Mouse (Mus musculus) natural killer cell, adult 2 months (primary cell): Measurements from ENCODE around the gene Amigo3.
A peak's percentile ranks its signal among the peaks of the same experiment; 100 is the strongest.

Experiments
- DNase-seq, 2 experiments: peaks; one replicate each; pipeline ENCODE4 v3.0.0; 2022; ENCODE audit warnings: low spot score in 2 of 2

Gene Amigo3

GRCm38 (mm10) chr9:108052411-108052810 lies 548 bp upstream of the Amigo3 start:
- no peak for DNase-seq

GRCm38 (mm10) chr9:108053665-108054225 lies 786 bp downstream of the Amigo3 start:
- DNase-seq: no peak

GRCm38 (mm10) chr9:108054331-108055040 lies 1.5 kb downstream of the Amigo3 start:
- DNase-seq: no peak

- DNase-seq: no peak
Measured at GRCm38 (mm10) chr9:108055061-108055460, 2.1 kb downstream of the Amigo3 start.

- DNase-seq: no peak
Measured at GRCm38 (mm10) chr9:108055661-108056237, 2.8 kb downstream of the Amigo3 start.

DNA sequence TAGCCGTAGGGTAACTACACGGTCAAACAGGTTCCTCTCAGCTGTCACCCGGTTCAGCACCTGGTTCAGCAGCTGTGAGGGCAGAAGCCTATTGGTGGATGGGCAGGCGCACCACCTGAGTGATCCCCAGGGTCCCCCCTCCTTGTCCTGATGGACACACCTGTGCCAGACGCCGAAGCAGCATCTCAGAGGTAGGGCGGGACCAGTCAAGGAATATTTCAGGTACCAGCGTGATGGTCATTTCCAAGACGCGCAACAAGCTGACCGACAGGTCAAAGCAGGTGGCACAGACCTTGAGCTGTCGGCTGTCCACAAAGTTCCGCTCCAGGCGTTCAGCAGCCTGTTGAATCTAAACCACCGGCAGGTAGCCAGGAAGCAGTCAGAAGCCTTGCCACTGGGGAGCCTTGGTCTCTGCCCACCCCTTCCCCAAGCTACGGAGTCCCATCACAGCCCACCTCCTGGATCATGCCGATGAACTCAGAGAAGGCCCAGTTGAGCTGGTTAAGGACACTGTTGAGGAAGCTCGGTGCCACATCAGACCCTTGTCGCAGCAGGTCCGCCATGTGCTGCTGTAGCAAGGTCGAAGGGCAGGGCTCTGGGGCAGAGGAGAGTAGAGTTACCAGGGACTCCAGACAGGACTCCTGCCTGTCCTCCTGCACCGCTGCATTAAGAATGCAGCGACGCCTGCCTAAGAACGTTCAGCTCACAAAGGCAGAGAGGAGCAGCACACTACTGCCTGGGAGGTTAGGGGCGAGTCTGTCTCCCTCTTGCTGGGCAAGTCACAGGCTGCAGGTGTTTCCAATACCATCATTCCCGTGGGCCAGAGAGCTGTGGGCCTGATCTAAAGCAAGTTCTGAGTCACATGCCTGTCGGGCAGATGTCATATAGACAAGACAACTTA lies 3.7 kb downstream of the Amigo3 start:
- DNase-seq: no peak

GRCm38 (mm10) chr9:108057262-108057562 lies 4.3 kb downstream of the Amigo3 start:
- no peak for DNase-seq

- DNase-seq: no peak
Measured at GRCm38 (mm10) chr9:108058291-108058690, 5.3 kb downstream of the Amigo3 start.

DNA sequence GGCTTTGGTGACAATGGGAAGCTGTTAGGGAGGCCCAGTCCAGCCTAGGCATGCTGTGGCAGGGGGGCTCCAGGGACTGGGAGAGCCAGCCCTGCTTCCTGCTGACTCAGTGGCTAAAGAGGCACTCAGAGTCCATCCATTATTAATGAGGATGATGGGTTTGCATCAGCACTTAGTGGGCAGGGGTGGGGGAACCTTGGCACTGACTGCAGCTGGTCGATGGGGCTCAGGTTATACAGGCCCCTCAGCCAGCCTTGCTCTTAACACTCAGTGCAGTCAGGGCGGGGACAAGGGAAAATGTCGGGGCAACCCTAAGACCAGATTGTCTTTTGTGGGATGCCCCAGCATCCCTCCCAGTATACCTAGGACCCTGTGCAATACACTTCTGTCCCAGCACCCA lies 9.2 kb downstream of the Amigo3 start:
- no peak for DNase-seq

GRCm38 (mm10) chr9:108063361-108063760 lies 10.4 kb downstream of the Amigo3 start:
- DNase-seq: no peak

DNA sequence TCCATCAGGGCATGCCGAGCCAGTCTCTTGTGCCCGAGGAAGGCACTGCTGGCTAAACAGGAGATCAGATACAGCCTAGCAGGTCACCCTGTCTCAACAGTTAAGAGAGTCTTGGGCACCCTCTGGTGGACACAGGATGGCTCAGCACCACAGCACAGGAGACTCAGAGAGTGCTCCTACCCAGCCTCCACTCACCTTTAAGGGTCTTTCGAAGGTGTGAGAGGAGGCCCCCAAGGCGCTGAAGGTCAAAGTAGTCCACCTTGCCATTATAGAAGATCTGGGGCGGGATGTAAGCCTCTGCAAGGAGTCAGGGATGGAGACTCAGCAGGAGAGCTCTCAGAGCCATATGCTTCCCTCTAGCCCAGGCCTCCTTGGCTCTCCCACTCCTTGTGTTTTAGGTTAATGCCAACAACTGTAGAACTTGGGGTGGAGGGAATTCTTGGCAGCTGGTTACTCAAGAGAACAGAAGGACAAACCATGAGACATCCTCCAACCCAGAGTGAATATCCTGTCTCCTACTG lies 12.6 kb downstream of the Amigo3 start:
- DNase-seq: peak in 1 of 2 experiments; percentile 48

- no peak for DNase-seq
Measured at GRCm38 (mm10) chr9:108067199-108067598, 14.2 kb downstream of the Amigo3 start.

- DNase-seq: peak; percentile 71 to 78
Measured at GRCm38 (mm10) chr9:108067900-108068299, 14.9 kb downstream of the Amigo3 start.

GRCm38 (mm10) chr9:108069007-108069406 lies 16.0 kb downstream of the Amigo3 start:
- DNase-seq: no peak

DNA sequence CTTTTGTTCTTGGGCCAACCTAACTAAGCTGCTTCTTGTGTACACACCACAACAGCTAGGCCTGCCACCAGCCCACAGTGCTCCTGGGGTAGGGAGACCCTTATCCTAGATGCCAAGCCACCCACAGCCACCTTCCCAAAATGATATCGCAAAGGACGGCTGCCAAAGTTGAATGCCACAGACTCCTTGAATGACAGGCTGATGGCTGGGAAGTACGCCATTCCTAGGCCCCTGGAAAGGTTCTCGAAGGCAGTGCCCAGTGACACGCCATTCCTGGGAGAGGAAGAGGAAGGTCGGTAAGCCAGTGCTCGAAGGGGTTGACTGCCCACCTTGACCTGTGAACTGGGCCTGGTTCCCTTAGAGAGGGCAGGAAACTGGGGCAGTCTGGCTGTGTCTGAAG lies 16.6 kb downstream of the Amigo3 start:
- no peak for DNase-seq

DNA sequence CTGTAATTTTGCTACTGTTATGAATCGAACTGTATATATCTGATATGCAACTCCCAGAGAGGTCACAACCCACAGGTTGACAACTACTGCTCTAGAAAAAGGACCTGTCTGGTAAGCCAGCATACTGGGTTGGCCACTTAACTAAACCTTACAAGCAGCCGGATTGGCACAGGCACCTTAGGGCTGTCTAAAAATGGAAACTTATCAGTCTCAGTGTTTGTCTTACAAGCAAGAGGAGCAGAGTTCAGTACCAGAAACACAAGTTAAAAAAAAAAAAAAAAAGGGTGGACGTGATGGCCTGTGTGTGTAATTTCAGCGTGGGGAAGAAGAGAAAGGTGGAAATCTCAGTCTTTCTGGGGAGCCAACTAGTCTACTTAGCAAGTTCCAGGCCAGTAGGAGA lies 18.8 kb downstream of the Amigo3 start:
- DNase-seq: no peak

GRCm38 (mm10) chr9:108072481-108072924 lies 19.5 kb downstream of the Amigo3 start:
- DNase-seq: no peak

GRCm38 (mm10) chr9:108073141-108073930 lies 20.4 kb downstream of the Amigo3 start:
- DNase-seq: no peak

DNA sequence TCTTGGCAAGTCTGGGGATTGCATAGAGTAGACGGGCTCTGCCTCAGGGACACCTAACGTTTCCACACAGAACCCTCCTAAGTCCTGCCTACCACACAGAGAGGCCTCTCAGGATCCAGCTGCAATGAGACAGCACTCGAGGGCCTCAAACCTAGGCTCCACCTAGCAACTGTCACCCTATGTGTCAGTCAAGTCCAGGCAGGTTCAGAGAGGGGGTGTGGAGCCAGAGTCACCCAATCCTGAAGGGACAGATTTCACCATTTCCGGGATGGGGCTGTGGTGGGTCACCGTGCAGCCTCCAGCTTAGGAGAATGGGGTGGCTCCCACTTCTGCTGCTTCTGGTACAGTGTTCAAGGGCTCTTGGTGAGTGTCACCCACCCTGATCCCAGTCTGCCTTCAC lies 27.2 kb downstream of the Amigo3 start, which contains the start of gene Mst1:
Mst1 (plus strand) TSS at position 269 of the 400 bp plus-strand sequence.
- no peak for DNase-seq

DNA sequence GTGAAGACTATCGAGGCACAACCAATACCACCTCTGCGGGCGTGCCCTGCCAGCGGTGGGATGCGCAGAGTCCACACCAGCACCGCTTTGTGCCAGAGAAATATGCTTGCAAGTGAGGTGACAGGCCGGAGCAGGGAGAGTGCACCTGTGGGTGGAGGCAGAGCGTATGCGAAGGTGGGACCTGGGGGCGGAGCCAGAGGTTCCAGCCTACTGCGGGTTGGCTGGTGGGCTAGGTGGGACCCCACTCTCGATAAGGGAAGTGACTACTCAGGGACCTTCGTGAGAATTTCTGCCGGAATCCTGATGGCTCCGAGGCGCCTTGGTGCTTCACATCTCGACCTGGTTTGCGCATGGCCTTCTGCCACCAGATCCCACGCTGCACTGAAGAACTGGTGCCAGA lies 29.6 kb downstream of the Amigo3 start:
- DNase-seq: no peak

DNA sequence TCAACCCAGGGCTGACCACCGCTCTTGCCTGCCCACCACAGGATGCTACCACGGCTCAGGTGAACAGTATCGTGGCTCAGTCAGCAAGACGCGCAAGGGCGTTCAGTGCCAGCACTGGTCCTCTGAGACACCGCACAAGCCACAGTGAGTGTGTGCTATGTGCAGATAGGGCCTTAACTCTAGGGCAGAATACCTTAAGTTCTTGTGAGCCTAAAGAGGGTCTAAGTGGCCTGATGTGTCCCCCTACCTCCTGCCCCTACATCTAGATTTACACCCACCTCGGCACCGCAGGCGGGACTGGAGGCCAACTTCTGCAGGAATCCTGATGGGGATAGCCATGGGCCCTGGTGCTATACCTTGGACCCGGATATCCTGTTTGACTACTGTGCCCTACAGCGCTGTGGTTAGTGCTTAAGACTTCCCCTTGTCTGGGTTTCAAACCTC lies 30.1 kb downstream of the Amigo3 start, which contains the start of gene Rnf123:
Rnf123 (minus strand) TSS at position 359 of the 444 bp plus-strand sequence.
- peak in 1 of 2 experiments; percentile 40 for DNase-seq
